In genomic region chr2:45850018-45850605, GRCm38 (mm10) we compare ENCODE assay signal across 25 mouse cellular contexts.
DNase-seq lines count a peak whose midpoint lies in the region; ATAC-seq and TF ChIP-seq lines count a peak whose summit lies in the region.
"Had no signal": no experiment of that assay in that cellular context is flagged by ENCODE, and none has a peak within 500 bp of the region (broad histone marks: within the 10 kb centered on the region; RNA-seq: fewer than 3 reads in every experiment).

No protein-coding gene starts in this region.

- H3K9ac ChIP-seq in hindbrain, embryonic 13.5 days = no peak overlapping the region
- H3K9ac ChIP-seq: embryonic facial prominence, embryonic 15.5 days had no signal

- no peaks in the 10 kb centered on the region for H3K36me3 ChIP-seq in hindbrain, embryonic 13.5 days
- no peaks in the 10 kb centered on the region for H3K36me3 ChIP-seq in hindbrain, embryonic 10.5 days
- H3K36me3 ChIP-seq: embryonic facial prominence, embryonic 15.5 days; G1E; heart, embryonic 10.5 days had no signal

- no peak for TF ChIP-seq POLR2A in brain, embryonic 14.5 days (IDR thresholded peaks at IDR 0.05; ENCODE audit: borderline replicate concordance, extremely low read depth, insufficient read depth, insufficient read length, poor library complexity, severe bottlenecking)

- WGBS in hindbrain, embryonic 13.5 days = 91% methylated on average over 6 of the region's 6 CpGs
- 96% methylated on average over 6 of the region's 6 CpGs for WGBS in hindbrain, embryonic 10.5 days

- H3K4me1 ChIP-seq in hindbrain, embryonic 13.5 days (replicated peaks) = no peaks in the 10 kb centered on the region
- H3K4me1 ChIP-seq in hindbrain, embryonic 10.5 days (replicated peaks) = no peaks in the 10 kb centered on the region
- H3K4me1 ChIP-seq: embryonic facial prominence, embryonic 15.5 days; heart, embryonic 10.5 days had no signal

- no peak overlapping the region for H3K4me2 ChIP-seq in hindbrain, embryonic 13.5 days
- H3K4me2 ChIP-seq: embryonic facial prominence, embryonic 15.5 days had no signal

- peak; percentile 72; the same call in 1 of the 2 replicates for ATAC-seq in hindbrain, embryonic 13.5 days (ENCODE audit: low FRiP score)
- peak; percentile 46 for ATAC-seq in megakaryocyte progenitor cell, adult 5-6 weeks (replicated peaks; ENCODE audit: poor library complexity)
- ATAC-seq: CD4-positive, CD25-positive, alpha-beta regulatory T cell, adult 4 months; hindbrain, embryonic 16.5 days; inflammation-experienced regulatory T-cells, adult 6 months; intestine, postnatal 0 days had no signal

- no peak overlapping the region for H3K4me3 ChIP-seq in hindbrain, embryonic 13.5 days
- no peak overlapping the region for H3K4me3 ChIP-seq in hindbrain, embryonic 10.5 days
- H3K4me3 ChIP-seq: embryonic facial prominence, embryonic 15.5 days; erythroblast, embryonic 14.5 days; heart, embryonic 10.5 days had no signal

- H3K27ac ChIP-seq in hindbrain, embryonic 13.5 days = no peak overlapping the region
- no peak overlapping the region for H3K27ac ChIP-seq in hindbrain, embryonic 10.5 days
- H3K27ac ChIP-seq: embryonic facial prominence, embryonic 15.5 days; heart, embryonic 10.5 days had no signal

- TF ChIP-seq CTCF in brain, embryonic 14.5 days (IDR thresholded peaks at IDR 0.05; ENCODE audit: borderline replicate concordance, extremely low read depth, insufficient read depth, insufficient read length) = no peak

- H3K9me3 ChIP-seq in hindbrain, embryonic 13.5 days = no peaks in the 10 kb centered on the region
- no peaks in the 10 kb centered on the region for H3K9me3 ChIP-seq in hindbrain, embryonic 10.5 days
- H3K9me3 ChIP-seq: embryonic facial prominence, embryonic 15.5 days; G1E; heart, embryonic 10.5 days had no signal

- no peaks in the 10 kb centered on the region for H3K27me3 ChIP-seq in hindbrain, embryonic 13.5 days
- no peaks in the 10 kb centered on the region for H3K27me3 ChIP-seq in hindbrain, embryonic 10.5 days (ENCODE audit: insufficient read depth, poor library complexity, severe bottlenecking)
- H3K27me3 ChIP-seq: embryonic facial prominence, embryonic 15.5 days had no signal

- no peak for DNase-seq in hindbrain, embryonic 10.5 days (ENCODE audit: low spot score)
- peak; percentile 91 for DNase-seq in 416B (ENCODE audit: low read depth)
- DNase-seq in brain, embryonic 14.5 days (ENCODE audit: low read depth) = peak; percentile 77
- no peak for DNase-seq in thymus, postnatal 36 days
- DNase-seq: adrenal gland, adult 8-10 months; adrenal gland, postnatal 36 days; B cell, adult 2 months; cerebellum, adult 11 months; cerebellum, adult 8-10 months; cerebellum, postnatal 14 days; embryo, embryonic 11 days; gastrocnemius, postnatal 36 days; heart, adult 18-20 months; heart, postnatal 10 days; heart, postnatal 4 days had no signal

Comparison
In these comparisons a context has a peak if more than half of its experiments do, and no peak if none do; other contexts are left out.
1. DNase-seq: peak in 416B (single experiment) and brain, embryonic 14.5 days (single experiment); none in hindbrain, embryonic 10.5 days (single experiment) and thymus, postnatal 36 days (0 of 2).